Mouse (Mus musculus) v-Abl transformed pro-B cells (cell line): ENCODE measurements at regions not wholly inside any gene's neighbourhood (a gene's known extent, or its start where the extent isn't known, plus 50 kb on each side); places are given as distances from the start of the nearest gene placed in this dataset.

Experiments
- in situ Hi-C, 2 experiments: fragments of 400-800 bp; cut with MboI; formaldehyde crosslinking; loops; one replicate each; pipeline ENCODE4 v1.15.1; 2025; ENCODE audit not compliant: unreplicated experiment in 2 of 2

DNA sequence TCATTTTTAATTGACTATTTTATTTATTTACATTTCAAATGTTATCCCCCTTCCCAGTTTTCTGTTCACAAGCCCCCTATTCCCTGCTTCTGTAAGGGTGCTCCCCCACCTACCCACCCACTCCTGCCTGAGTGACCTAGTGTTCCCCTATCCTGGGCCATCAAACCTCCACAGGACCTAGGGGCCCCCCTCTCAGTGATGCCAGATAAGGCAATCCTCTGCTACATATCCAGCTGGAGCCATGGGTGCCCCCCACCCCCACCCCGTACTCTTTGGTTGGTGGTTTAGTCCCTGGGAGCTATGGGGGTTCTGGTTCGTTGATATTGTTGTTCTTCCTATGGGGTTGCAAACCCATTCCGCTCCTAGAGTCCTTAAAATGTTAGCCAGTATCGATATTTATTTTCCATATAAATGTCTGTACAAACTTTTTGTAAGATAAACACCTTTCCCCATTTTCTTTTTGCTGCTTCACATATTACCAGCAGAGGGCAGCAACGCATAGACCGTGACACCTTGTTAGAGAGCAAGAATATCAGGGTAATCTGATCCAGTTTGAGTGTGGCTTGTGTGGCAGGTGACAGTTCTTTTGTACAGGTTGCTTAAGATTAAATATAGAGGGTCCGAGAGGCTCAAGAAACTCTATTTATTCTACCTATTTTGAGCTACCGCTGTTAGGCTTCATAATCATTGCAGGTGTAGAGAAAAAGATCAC, 177.2 kb upstream of the Scn7a start:
- in situ Hi-C loops = loop anchor here in 1 of 2 experiments (10.0 kb wide), 1 partner anchor 1383 kb away; no protein-coding TSS in a partner anchor

DNA sequence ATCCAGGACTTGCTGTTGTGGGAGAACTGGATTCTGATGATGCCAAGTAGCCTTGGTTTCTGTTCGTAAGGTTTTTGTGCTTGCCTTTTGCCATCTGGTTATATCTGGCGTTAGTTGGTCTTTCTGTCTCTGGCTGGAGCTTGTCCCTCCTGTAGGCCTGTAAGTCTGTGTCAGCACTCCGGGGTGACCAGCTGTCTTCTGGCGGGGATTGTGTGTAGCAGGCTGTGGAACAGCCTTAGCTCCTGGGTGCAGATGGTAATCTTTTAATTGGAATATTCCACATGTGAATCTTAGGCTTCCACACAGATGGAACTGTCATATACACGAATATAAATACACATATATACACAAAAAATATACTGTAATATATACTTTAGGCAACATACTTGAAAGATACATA, 156.5 kb upstream of the Scn7a start:
- in situ Hi-C loops = no loop called here

- in situ Hi-C loops = no loop called here
Measured at GRCm38 (mm10) chr2:66898032-66898431, 113.3 kb upstream of the Scn7a start.

DNA sequence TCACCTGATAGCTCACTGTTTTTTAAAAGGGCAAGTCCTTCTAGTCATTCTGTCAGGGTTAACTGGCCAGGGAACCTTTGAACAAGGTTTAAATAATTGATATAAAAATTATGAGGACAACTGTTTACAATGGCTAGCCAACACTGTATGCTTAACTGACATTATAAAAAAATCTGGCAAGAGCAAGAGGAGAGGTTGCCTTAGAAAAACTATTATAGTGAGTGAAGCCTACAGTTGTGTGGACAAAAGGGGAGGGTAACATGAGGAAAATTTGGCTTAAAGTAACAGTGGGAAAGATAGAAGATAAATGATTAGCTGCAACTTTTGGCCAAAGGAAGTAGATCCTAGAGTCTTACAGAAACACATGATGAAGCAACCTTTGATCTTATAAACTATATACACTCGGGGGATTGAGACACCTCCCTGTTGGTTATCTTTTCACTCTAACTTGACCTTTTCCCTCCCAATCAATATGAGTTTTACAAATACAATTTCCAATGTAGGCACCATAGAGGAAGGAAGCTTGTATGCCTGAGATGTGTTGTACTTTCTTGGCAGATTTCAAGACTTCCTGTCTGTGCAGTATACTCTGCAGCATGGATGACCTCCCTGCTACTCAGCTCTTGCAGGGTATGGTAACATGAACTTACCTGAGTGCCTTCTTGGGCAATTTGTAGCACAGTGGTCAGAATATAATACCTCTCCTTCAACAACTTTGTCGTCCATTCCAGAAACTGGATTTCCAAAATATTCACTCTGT, 82.9 kb upstream of the Scn7a start:
- in situ Hi-C loops = no loop called here
